9 mouse cellular contexts compared by ENCODE assay signal in the genomic region with DNA sequence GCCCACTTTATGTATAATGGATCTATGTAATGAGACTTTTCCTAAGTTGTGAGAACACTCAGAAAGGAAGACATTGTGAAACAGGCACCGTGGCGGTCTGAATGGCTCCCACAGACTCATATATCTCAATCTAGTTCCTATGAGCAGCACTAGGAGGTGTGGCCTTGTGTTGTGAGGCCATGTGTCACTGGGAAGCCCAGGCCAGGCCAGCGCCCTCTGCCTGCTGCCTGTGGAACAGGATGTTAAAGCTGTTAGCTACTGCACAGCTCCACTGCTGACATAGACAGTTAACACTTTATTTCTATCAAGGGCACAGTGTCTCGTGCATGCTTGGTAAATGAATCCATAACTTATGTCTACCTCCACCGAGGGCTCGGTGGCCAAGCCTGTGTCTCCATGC. TPM values are rescaled to one million over a fixed set of nuclear protein-coding genes. Genes with fewer than 3 reads are reported as not detected.
DNase-seq lines count a peak whose midpoint lies in the region; ATAC-seq and TF ChIP-seq lines count a peak whose summit lies in the region.
"Had no signal": no experiment of that assay in that cellular context is flagged by ENCODE, and none has a peak within 500 bp of the region (broad histone marks: within the 10 kb centered on the region; RNA-seq: fewer than 3 reads in every experiment).

No protein-coding gene starts in this region.

- peaks cover 78% of the 10 kb centered on the region for H3K36me3 ChIP-seq in embryonic facial prominence, embryonic 14.5 days (ENCODE audit: control insufficient read depth, insufficient read depth, low read length)
- peaks cover 38% of the 10 kb centered on the region for H3K36me3 ChIP-seq in liver, embryonic 11.5 days (ENCODE audit: control insufficient read depth, insufficient read depth, low read length)

- H3K9ac ChIP-seq in embryonic facial prominence, embryonic 14.5 days (ENCODE audit: low read depth, low read length), result no peak overlapping the region
- H3K9ac ChIP-seq in liver, embryonic 11.5 days (ENCODE audit: low read depth, low read length), result no peak overlapping the region

- no peak for DNase-seq in left cerebral cortex, adult 2 months (ENCODE audit: extremely low spot score in 1 of 2, low spot score in 2 of 2)
- DNase-seq in left cerebral cortex, adult 8-10 months (ENCODE audit: low spot score in 2 of 2), result no peak
- DNase-seq in R1 (ENCODE audit: low read depth, low spot score), result peak; percentile 80
- DNase-seq in embryonic facial prominence, embryonic 14.5 days (ENCODE audit: low spot score), result no peak
- no peak for DNase-seq in liver, embryonic 11.5 days (ENCODE audit: low spot score)
- no peak for DNase-seq in frontal cortex, postnatal 10 days (ENCODE audit: low spot score in 2 of 2)

- ATAC-seq in embryonic facial prominence, embryonic 14.5 days (ENCODE audit: low read depth), result peak; percentile 44; the same call in 1 of the 2 replicates
- ATAC-seq in liver, embryonic 11.5 days (replicated peaks; ENCODE audit: low FRiP score), result peak; percentile 81
- peak; percentile 67; the same call in 1 of the 2 replicates for ATAC-seq in neutrophil, adult 5-6 weeks (ENCODE audit: extremely low read depth, insufficient number of reproducible peaks, low FRiP score, poor library complexity, severe bottlenecking)

- WGBS in embryonic facial prominence, embryonic 14.5 days, result 83% methylated on average over 6 of the region's 6 CpGs
- 66% methylated on average over 6 of the region's 6 CpGs for WGBS in liver, embryonic 11.5 days

- intact Hi-C loops in left cerebral cortex, adult 2 months (cut with DNase I), result no loop called here

- no peaks in the 10 kb centered on the region for H3K9me3 ChIP-seq in embryonic facial prominence, embryonic 14.5 days (ENCODE audit: control insufficient read depth, low read length)
- no peaks in the 10 kb centered on the region for H3K9me3 ChIP-seq in liver, embryonic 11.5 days (ENCODE audit: control insufficient read depth, low read length)

- H3K27me3 ChIP-seq in embryonic facial prominence, embryonic 14.5 days (replicated peaks; ENCODE audit: control insufficient read depth, insufficient read depth, low read length), result no peaks in the 10 kb centered on the region
- H3K27me3 ChIP-seq in liver, embryonic 11.5 days (replicated peaks; ENCODE audit: control insufficient read depth, insufficient read depth, low read length), result no peaks in the 10 kb centered on the region

- no peak overlapping the region for H3K4me3 ChIP-seq in left cerebral cortex, adult 2 months
- H3K4me3 ChIP-seq in embryonic facial prominence, embryonic 14.5 days (ENCODE audit: low read depth, low read length), result no peak overlapping the region
- no peak overlapping the region for H3K4me3 ChIP-seq in liver, embryonic 11.5 days (ENCODE audit: low read depth, low read length)

- no peak overlapping the region for H3K4me2 ChIP-seq in embryonic facial prominence, embryonic 14.5 days (ENCODE audit: low read depth, low read length)
- H3K4me2 ChIP-seq in liver, embryonic 11.5 days, result no peak overlapping the region

- peak; percentile 42 for TF ChIP-seq CTCF in left cerebral cortex, adult 2 months (IDR thresholded peaks at IDR 0.05)

- H3K4me1 ChIP-seq in embryonic facial prominence, embryonic 14.5 days (ENCODE audit: control insufficient read depth, insufficient read depth, low read length), result no peaks in the 10 kb centered on the region
- no peaks in the 10 kb centered on the region for H3K4me1 ChIP-seq in liver, embryonic 11.5 days (replicated peaks; ENCODE audit: control insufficient read depth, insufficient read depth, low read length)

- no peak overlapping the region for H3K27ac ChIP-seq in left cerebral cortex, adult 2 months
- H3K27ac ChIP-seq in embryonic facial prominence, embryonic 14.5 days (replicated peaks; ENCODE audit: low read depth, low read length), result no peak overlapping the region
- no peak overlapping the region for H3K27ac ChIP-seq in liver, embryonic 11.5 days (ENCODE audit: low read depth, low read length)

RNA-seq across cellular contexts. Expression of a gene that starts 14.7 kb away (rescaled TPM):
- 100 to 1,000 TPM; 146 to 157 TPM for total RNA-seq in left cerebral cortex, adult 2 months (2021)
- total RNA-seq in left cerebral cortex, adult 8-10 months (2022), result 100 to 1,000 TPM; 148 to 155 (median 154) TPM
- polyA plus RNA-seq in embryonic facial prominence, embryonic 14.5 days (2014; fragmentation: Nextera tagmentation; extraction: Ambion mirVana), result 266 and 276 TPM in 2 replicates
- 414 and 416 TPM in 2 replicates for polyA plus RNA-seq in liver, embryonic 11.5 days (2014; fragmentation: Nextera tagmentation; extraction: Ambion mirVana)
- total RNA-seq in neutrophil, adult 5-6 weeks (2017), result 204 and 205 TPM in 2 replicates

RNA-seq across cellular contexts. Expression of a gene that starts 33.1 kb away (rescaled TPM):
- not detected for total RNA-seq in left cerebral cortex, adult 2 months (2021)
- under 1 TPM in 2 of 4 experiments, not detected in 2; 0.26 to 0.34 TPM for total RNA-seq in left cerebral cortex, adult 8-10 months (2022)
- not detected in 2 replicates for polyA plus RNA-seq in embryonic facial prominence, embryonic 14.5 days (2014; fragmentation: Nextera tagmentation; extraction: Ambion mirVana)
- 0.21 and 0.23 TPM in 2 replicates for polyA plus RNA-seq in liver, embryonic 11.5 days (2014; fragmentation: Nextera tagmentation; extraction: Ambion mirVana)
- not detected in 2 replicates for total RNA-seq in neutrophil, adult 5-6 weeks (2017)
- polyA plus RNA-seq: intestine, embryonic 14.5 days; stomach, embryonic 14.5 days had no signal
